ENCODE assay signal across 8 mouse cellular contexts in genomic region chr11:3202231-3202701, GRCm38 (mm10). TPM values are rescaled to one million over a fixed set of nuclear protein-coding genes. Genes with fewer than 3 reads are reported as not detected.
DNase-seq lines count a peak whose midpoint lies in the region; ATAC-seq and TF ChIP-seq lines count a peak whose summit lies in the region.

Eif4enif1 (plus strand) TSS chr11:3202392.

- TF ChIP-seq EP300 in liver, embryonic 14.5 days (IDR thresholded peaks at IDR 0.05; ENCODE audit: low read depth) = no peak
- no peak for TF ChIP-seq EP300 in stomach, postnatal 0 days (optimal IDR thresholded peaks at IDR 0.05)

- under 1% methylated on average over 45 of the region's 57 CpGs for WGBS in forebrain, embryonic 10.5 days
- under 1% methylated on average over 43 of the region's 57 CpGs for WGBS in heart, embryonic 15.5 days
- 0% methylated on average over 50 of the region's 57 CpGs for WGBS in liver, embryonic 14.5 days (ENCODE audit: insufficient replicate concordance)
- WGBS in neural tube, embryonic 11.5 days = under 1% methylated on average over 43 of the region's 57 CpGs
- WGBS in stomach, postnatal 0 days = 0% methylated on average over 46 of the region's 57 CpGs

- ATAC-seq in heart, embryonic 15.5 days (replicated peaks; ENCODE audit: insufficient number of reproducible peaks, insufficient read depth, low FRiP score, low read depth) = peak; percentile 61
- ATAC-seq in liver, embryonic 14.5 days (ENCODE audit: insufficient read depth) = peak; percentile 87
- ATAC-seq in neural tube, embryonic 11.5 days (ENCODE audit: insufficient read depth, low FRiP score, low TSS enrichment) = peak; percentile 71
- peak; percentile 77 for ATAC-seq in stomach, postnatal 0 days (ENCODE audit: low FRiP score, low TSS enrichment)

- DNase-seq in CD4-positive, CD25-positive, alpha-beta regulatory T cell, adult 2 months (ENCODE audit: low read depth, low spot score) = peak; percentile 92
- DNase-seq in c-Kit-negative CD71-positive TER-119-positive erythroid progenitor cells, embryonic 14.5 days (ENCODE audit: low read depth, low spot score) = peak; percentile 80
- DNase-seq in forebrain, embryonic 10.5 days (ENCODE audit: extremely low spot score, low spot score) = peak; percentile 94
- peak; percentile 88 to 93 for DNase-seq in kidney, postnatal 25 days
- DNase-seq in liver, embryonic 14.5 days (ENCODE audit: low read depth in 3 of 3, low spot score in 3 of 3) = peak; percentile 68 to 72 (median 68)
- peak; percentile 95 for DNase-seq in neural tube, embryonic 11.5 days (ENCODE audit: low spot score)
- DNase-seq in stomach, postnatal 0 days (ENCODE audit: low spot score) = peak; percentile 91

- peaks cover 30% of the 10 kb centered on the region for H3K36me3 ChIP-seq in forebrain, embryonic 10.5 days (replicated peaks)
- peaks cover 13% of the 10 kb centered on the region; the same call in 1 of the 2 replicates for H3K36me3 ChIP-seq in heart, embryonic 15.5 days
- peaks cover 25% of the 10 kb centered on the region for H3K36me3 ChIP-seq in liver, embryonic 14.5 days (replicated peaks; ENCODE audit: control insufficient read depth, insufficient read depth, low read depth)
- peaks cover 3% of the 10 kb centered on the region; the same call in 1 of the 2 replicates for H3K36me3 ChIP-seq in neural tube, embryonic 11.5 days (ENCODE audit: control insufficient read depth, insufficient read depth, low read length)
- 0 out of 2 replicates have a peak, but pooled peaks cover 1% of the 10 kb centered on the region for H3K36me3 ChIP-seq in stomach, postnatal 0 days (ENCODE audit: control insufficient read depth, insufficient read depth, low read length)

- H3K27ac ChIP-seq in forebrain, embryonic 10.5 days = peak within 1 kb of the TSS; percentile 85
- H3K27ac ChIP-seq in heart, embryonic 15.5 days = peak within 1 kb of the TSS; percentile 48
- peak within 1 kb of the TSS; percentile 2 for H3K27ac ChIP-seq in liver, embryonic 14.5 days
- peak within 1 kb of the TSS; percentile 1; the same call in 1 of the 2 replicates for H3K27ac ChIP-seq in neural tube, embryonic 11.5 days (ENCODE audit: low read depth, low read length)
- peak within 1 kb of the TSS; percentile 31 for H3K27ac ChIP-seq in stomach, postnatal 0 days (replicated peaks)

- peaks cover 13% of the 10 kb centered on the region for H3K4me1 ChIP-seq in forebrain, embryonic 10.5 days
- 0 out of 2 replicates have a peak, but pooled peaks cover 3% of the 10 kb centered on the region for H3K4me1 ChIP-seq in heart, embryonic 15.5 days (replicated peaks)
- peaks cover 0 to 5% of the 10 kb centered on the region in 2 experiments; a peak in 2 of 4 replicates for H3K4me1 ChIP-seq in liver, embryonic 14.5 days (replicated peaks; ENCODE audit: control insufficient read depth in 2 of 2, insufficient read depth in 2 of 2, low read length in 1 of 2)
- H3K4me1 ChIP-seq in neural tube, embryonic 11.5 days (ENCODE audit: control insufficient read depth, insufficient read depth, low read length) = no peaks in the 10 kb centered on the region
- H3K4me1 ChIP-seq in stomach, postnatal 0 days (replicated peaks; ENCODE audit: control insufficient read depth, insufficient read depth) = no peaks in the 10 kb centered on the region

- peak within 1 kb of the TSS; percentile 51 for H3K4me3 ChIP-seq in forebrain, embryonic 10.5 days
- H3K4me3 ChIP-seq in heart, embryonic 15.5 days = peak within 1 kb of the TSS; percentile 48
- H3K4me3 ChIP-seq in liver, embryonic 14.5 days (ENCODE audit: insufficient read depth in 1 of 2, low read depth in 2 of 2, low read length in 2 of 2) = peak within 1 kb of the TSS; percentile 61 to 78
- H3K4me3 ChIP-seq in neural tube, embryonic 11.5 days (ENCODE audit: low read depth, low read length) = peak within 1 kb of the TSS; percentile 38
- peak within 1 kb of the TSS; percentile 37 for H3K4me3 ChIP-seq in stomach, postnatal 0 days (ENCODE audit: low read depth, low read length)

- H3K9me3 ChIP-seq in forebrain, embryonic 10.5 days = no peaks in the 10 kb centered on the region
- no peaks in the 10 kb centered on the region for H3K9me3 ChIP-seq in heart, embryonic 15.5 days (replicated peaks)
- H3K9me3 ChIP-seq in liver, embryonic 14.5 days (ENCODE audit: control insufficient read depth, low read length) = no peaks in the 10 kb centered on the region
- no peaks in the 10 kb centered on the region for H3K9me3 ChIP-seq in neural tube, embryonic 11.5 days (ENCODE audit: control insufficient read depth, low read length)
- no peaks in the 10 kb centered on the region for H3K9me3 ChIP-seq in stomach, postnatal 0 days (ENCODE audit: control insufficient read depth, low read length)

- no peak for TF ChIP-seq CTCF in liver, embryonic 14.5 days (IDR thresholded peaks at IDR 0.05; ENCODE audit: low read depth)
- TF ChIP-seq CTCF in stomach, postnatal 0 days (IDR thresholded peaks at IDR 0.05; ENCODE audit: low read depth) = no peak

- peak within 1 kb of the TSS; percentile 40 for H3K4me2 ChIP-seq in heart, embryonic 15.5 days
- peak within 1 kb of the TSS; percentile 63 for H3K4me2 ChIP-seq in liver, embryonic 14.5 days (ENCODE audit: low read depth)
- peak within 1 kb of the TSS; percentile 21 for H3K4me2 ChIP-seq in neural tube, embryonic 11.5 days (ENCODE audit: low read depth)
- H3K4me2 ChIP-seq in stomach, postnatal 0 days (replicated peaks; ENCODE audit: low read depth) = peak within 1 kb of the TSS; percentile 25

- H3K27me3 ChIP-seq in forebrain, embryonic 10.5 days (ENCODE audit: poor library complexity, severe bottlenecking) = no peaks in the 10 kb centered on the region
- H3K27me3 ChIP-seq in heart, embryonic 15.5 days = no peaks in the 10 kb centered on the region
- H3K27me3 ChIP-seq in liver, embryonic 14.5 days (ENCODE audit: control insufficient read depth, insufficient read depth, low read length) = no peaks in the 10 kb centered on the region
- H3K27me3 ChIP-seq in neural tube, embryonic 11.5 days (ENCODE audit: control insufficient read depth, insufficient read depth, low read length) = no peaks in the 10 kb centered on the region
- H3K27me3 ChIP-seq in stomach, postnatal 0 days (ENCODE audit: control insufficient read depth, insufficient read depth, low read length) = no peaks in the 10 kb centered on the region

- H3K9ac ChIP-seq in heart, embryonic 15.5 days = peak within 1 kb of the TSS; percentile 52
- H3K9ac ChIP-seq in liver, embryonic 14.5 days (replicated peaks) = peak within 1 kb of the TSS; percentile 71
- H3K9ac ChIP-seq in neural tube, embryonic 11.5 days (ENCODE audit: low read length) = peak within 1 kb of the TSS; percentile 35
- peak within 1 kb of the TSS; percentile 54 for H3K9ac ChIP-seq in stomach, postnatal 0 days (ENCODE audit: low read length)

RNA-seq across cellular contexts. Expression of gene Eif4enif1, which starts in this region (rescaled TPM):
- polyA plus RNA-seq in forebrain, embryonic 10.5 days (2016; fragmentation: Nextera tagmentation; extraction: Ambion mirVana) = 59.0 and 60.4 TPM in 2 replicates
- polyA plus RNA-seq in heart, embryonic 15.5 days (2015; fragmentation: Nextera tagmentation; extraction: Ambion mirVana) = 29.4 and 37.4 TPM in 2 replicates
- polyA plus RNA-seq in liver, embryonic 14.5 days (2012; rRNA removed) = 33.2 and 35.9 TPM in 2 replicates
- polyA plus RNA-seq in liver, embryonic 14.5 days (2014; fragmentation: Nextera tagmentation; extraction: Ambion mirVana) = 20.9 and 22.3 TPM in 2 replicates
- polyA plus RNA-seq in neural tube, embryonic 11.5 days (2014; fragmentation: Nextera tagmentation; extraction: Ambion mirVana) = 65.3 and 66.8 TPM in 2 replicates
- polyA plus RNA-seq in stomach, postnatal 0 days (2015; fragmentation: Nextera tagmentation; extraction: Ambion mirVana) = 15.3 and 19.8 TPM in 2 replicates

Comparison
In these comparisons a context has a peak if more than half of its experiments do, and no peak if none do; other contexts are left out.
1. Peak in every context shown above with its lines: DNase-seq, ATAC-seq, H3K4me3 ChIP-seq and H3K27ac ChIP-seq.
2. H3K27ac ChIP-seq: peak in every context shown above with its lines; median percentile 85 in forebrain, embryonic 10.5 days; 48 in heart, embryonic 15.5 days; 31 in stomach, postnatal 0 days; 2 in liver, embryonic 14.5 days; 1 in neural tube, embryonic 11.5 days.